Mouse (Mus musculus) spleen, postnatal 36 days (tissue): ENCODE results near the gene Plod2.

Experiments used
- DNase-seq, 2 experiments: peaks; one replicate each; pipeline ENCODE4 v3.0.0; 2022; ENCODE audit warnings: low spot score in 2 of 2, mixed read lengths in 1 of 2

Plod2 gene

GRCm38 (mm10) chr9:92599940-92600538 is 58.0 kb downstream of the Plod2 start:
- DNase-seq: no peak

GRCm38 (mm10) chr9:92601551-92601950 is 59.5 kb downstream of the Plod2 start:
- no peak for DNase-seq

GRCm38 (mm10) chr9:92603541-92603940 is 61.5 kb downstream of the Plod2 start:
- DNase-seq: no peak

GRCm38 (mm10) chr9:92610628-92611267 is 68.7 kb downstream of the Plod2 start:
- DNase-seq: no peak

GRCm38 (mm10) chr9:92612641-92613040 is 70.6 kb downstream of the Plod2 start:
- no peak for DNase-seq

- DNase-seq: no peak
These were observed 71.2 kb downstream of the Plod2 start for GRCm38 (mm10) chr9:92613206-92613605.

- no peak for DNase-seq
These were observed 74.4 kb downstream of the Plod2 start for GRCm38 (mm10) chr9:92616418-92616817.

- no peak for DNase-seq
These were observed 75.4 kb downstream of the Plod2 start for GRCm38 (mm10) chr9:92617376-92617775.

- no peak for DNase-seq
These were observed 78.1 kb downstream of the Plod2 start for GRCm38 (mm10) chr9:92620088-92620487.

GRCm38 (mm10) chr9:92621246-92621645 is 79.2 kb downstream of the Plod2 start:
- DNase-seq: no peak

GRCm38 (mm10) chr9:92621878-92622282 is 79.9 kb downstream of the Plod2 start:
- DNase-seq: no peak

GRCm38 (mm10) chr9:92634792-92635191 is 92.8 kb downstream of the Plod2 start:
- no peak for DNase-seq

GRCm38 (mm10) chr9:92639200-92639897 is 97.3 kb downstream of the Plod2 start:
- DNase-seq: no peak

- no peak for DNase-seq
These were observed 99.7 kb downstream of the Plod2 start for GRCm38 (mm10) chr9:92641717-92642116.
